Mouse (Mus musculus): ENCODE measurements around the gene Lamc1.

GRCm38 (mm10) chr1:153192379-153192778, 140.2 kb downstream of the Lamc1 start:
- TF ChIP-seq POLR2A (IDR thresholded peaks at IDR 0.05; ENCODE audit: control insufficient read depth, extremely low read depth, insufficient read depth, low read length, poor library complexity) (no peak), CTCF (IDR thresholded peaks at IDR 0.05; ENCODE audit: borderline replicate concordance, control insufficient read depth, extremely low read depth, insufficient read depth, low read length, poor library complexity) (no peak)

All from thymus, adult 2 months (tissue).